Mouse (Mus musculus) cerebellum, postnatal 4 days (tissue): ENCODE measurements around the gene Atad3a.
A peak's percentile ranks its signal among the peaks of the same experiment; 100 is the strongest.

ENCODE experiments used
- DNase-seq, 2 experiments: peaks; one replicate each; pipeline ENCODE4 v3.0.0; 2022; ENCODE audit warnings: low spot score in 2 of 2, mixed read lengths in 1 of 2

Gene Atad3a

GRCm38 (mm10) chr4:155694482-155695401, 66.2 kb downstream of the Atad3a start:
- DNase-seq, result peak; percentile 41 to 74

DNA sequence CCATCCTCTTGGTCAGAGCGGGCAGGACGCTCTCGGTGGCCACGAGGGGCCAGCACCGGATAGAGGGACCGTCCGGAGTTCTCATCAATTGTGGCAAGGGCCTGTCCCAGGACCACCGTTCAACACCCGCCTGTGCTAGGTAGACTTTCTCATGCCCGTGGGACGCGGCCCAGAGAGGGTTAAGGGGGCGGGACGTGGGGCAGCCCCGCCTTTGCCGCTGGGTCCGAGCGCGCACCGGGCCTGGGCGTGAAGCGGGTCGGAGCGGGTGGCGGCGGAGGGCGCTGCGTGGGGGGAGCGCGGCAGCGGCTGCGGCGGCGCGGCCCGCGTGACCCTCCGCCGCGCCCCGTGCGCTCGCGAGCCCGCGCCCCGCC, 66.8 kb downstream of the Atad3a start, which contains the start of gene Fndc10:
Gene Fndc10, plus strand, starts transcription at position 232 of the 371 bp plus-strand sequence.
- DNase-seq, result peak in 1 of 2 experiments; percentile 52

DNA sequence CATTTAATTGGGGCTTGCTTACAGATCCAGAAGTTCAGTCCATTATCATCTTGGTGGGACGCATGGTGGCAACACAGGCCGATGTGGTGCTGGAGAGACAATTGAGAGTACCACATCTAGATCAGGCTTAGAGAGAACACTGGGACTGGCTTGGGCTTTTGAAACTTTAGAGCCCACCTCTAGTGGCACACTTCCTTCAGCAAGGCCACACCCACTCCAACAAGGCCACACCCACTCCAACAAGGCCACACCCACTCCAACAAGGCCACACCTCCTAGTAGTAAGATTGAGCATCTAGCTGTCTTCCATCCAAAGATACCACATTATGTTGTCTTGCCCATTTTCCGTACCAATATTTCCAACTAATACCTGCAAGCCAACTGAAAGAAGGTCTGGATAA, 68.5 kb downstream of the Atad3a start:
- DNase-seq, result no peak
